Mouse (Mus musculus) ES-E14 (cell line): Measurements from ENCODE around the gene Rwdd3.

Experiments
- MAFK ChIP-seq: IDR thresholded peaks from 2 replicates; pipeline ENCODE4 v1.6.1; 2014; ENCODE audit warnings: mild to moderate bottlenecking, low read depth, low read length, inconsistent platforms; ENCODE audit not compliant: insufficient read depth
- ZC3H11A ChIP-seq: IDR thresholded peaks from 2 replicates; pipeline ENCODE4 v1.6.1; 2012; ENCODE audit warnings: low read depth, mild to moderate bottlenecking, inconsistent platforms, low read length, borderline replicate concordance

- TF ChIP-seq ZC3H11A (no peak), MAFK (no peak)
Measured at GRCm38 (mm10) chr3:121105408-121105708, 66.1 kb downstream of the Rwdd3 start.
